Mouse (Mus musculus): ENCODE results near the gene Vmn2r45.
"Not testable (repeated sequence)": the region's sequence is repeated elsewhere in the genome, so short reads cannot be mapped to it uniquely, and the experiment has no call there.

Vmn2r45 gene

GRCm38 (mm10) chr7:8488975-8489374 lies at the start of gene Vmn2r45:
Vmn2r45 (minus strand) TSS chr7:8489075.
- not testable (repeated sequence) for DNase-seq
